Mouse (Mus musculus) monocyte, adult 2 months (primary cell): ENCODE data around the gene Adck1.
A peak's percentile ranks its signal among the peaks of the same experiment; 100 is the strongest.
"Not testable (repeated sequence)": the region's sequence is repeated elsewhere in the genome, so short reads cannot be mapped to it uniquely, and the experiment has no call there.

Experiments
- DNase-seq, 2 experiments: peaks; one replicate each; pipeline ENCODE4 v3.0.0; 2022; ENCODE audit warnings: low spot score in 2 of 2, low read depth in 1 of 2

Adck1 gene

DNA sequence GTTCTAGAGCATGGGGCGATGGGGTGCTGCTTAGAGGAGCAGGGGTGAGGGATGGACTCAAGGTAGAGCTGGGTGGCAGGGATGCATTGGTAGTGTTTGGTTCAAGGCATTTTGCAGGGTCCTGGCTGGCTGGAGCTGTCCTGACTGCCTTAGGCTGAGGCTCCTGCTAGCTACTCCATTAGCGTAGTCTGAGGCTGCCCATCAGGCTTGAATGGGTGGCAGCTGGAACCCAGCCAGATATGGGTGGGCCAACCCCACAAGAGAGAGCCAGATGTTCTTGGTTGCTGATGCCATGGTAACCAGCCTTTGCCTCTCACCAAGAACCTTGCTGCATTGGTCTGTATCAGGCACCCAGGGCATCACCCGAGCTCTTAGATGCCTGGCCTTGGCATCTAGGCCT is 66.6 kb downstream of the Adck1 start:
- DNase-seq, result no peak

DNA sequence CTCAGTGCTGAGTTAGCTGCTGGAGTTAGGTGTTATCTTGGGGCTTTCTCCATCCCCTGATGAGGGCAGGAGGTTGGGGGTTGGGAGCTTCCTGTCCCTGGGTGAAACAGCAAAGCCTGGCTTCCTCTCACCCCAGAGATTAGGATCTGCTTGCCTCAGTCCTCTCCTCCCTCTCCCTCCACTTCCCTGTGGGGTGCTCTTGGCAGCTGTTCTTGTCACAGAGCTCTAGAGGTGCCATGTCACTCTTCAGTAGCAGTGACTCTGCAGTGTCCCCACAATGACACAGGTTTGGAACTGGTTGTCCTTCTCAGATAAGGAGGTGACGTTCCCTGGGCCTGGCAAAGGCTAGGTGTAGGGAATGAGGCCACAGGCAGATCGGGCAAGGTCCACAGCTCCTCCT is 68.4 kb downstream of the Adck1 start:
- no peak for DNase-seq

DNA sequence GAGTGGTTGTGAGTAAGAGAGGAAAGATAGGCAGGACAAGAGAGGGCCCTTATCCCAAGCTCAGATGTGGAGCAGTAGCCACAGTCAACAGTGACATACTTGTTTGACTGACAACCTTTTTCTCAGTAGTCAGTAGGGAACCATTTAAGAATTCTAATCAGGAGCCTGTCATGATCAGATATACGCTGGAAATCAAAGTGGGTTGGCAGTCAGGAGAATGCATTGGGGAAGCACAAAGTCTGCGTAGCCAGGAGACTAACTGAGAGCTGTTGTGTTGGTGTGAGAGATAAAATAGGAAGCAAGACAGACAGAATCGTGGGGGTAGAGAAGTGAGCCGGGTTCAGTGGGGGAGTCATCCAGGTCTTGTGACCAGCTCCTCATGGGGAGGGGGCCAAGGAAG is 71.9 kb downstream of the Adck1 start:
- DNase-seq, result no peak

DNA sequence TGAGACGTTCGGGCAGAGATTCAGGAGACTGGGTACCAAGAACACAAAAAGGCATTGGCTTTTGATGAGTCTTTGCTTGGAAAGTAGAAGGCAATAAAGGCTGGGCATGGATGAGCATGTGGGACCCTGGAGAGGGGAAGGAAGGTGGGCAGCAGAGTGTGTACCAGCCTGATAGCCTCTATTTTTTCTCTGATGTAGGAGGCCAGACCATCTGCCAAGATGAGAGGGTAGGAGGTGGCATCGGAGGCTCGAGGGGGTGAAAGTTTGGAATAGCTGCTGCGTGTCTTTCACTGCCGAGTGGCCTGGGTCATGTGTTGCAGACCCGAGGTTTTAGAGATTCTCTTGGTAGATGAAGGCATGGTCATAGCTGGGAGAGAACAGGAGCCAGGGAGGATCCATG is 72.8 kb downstream of the Adck1 start:
- DNase-seq, result no peak

DNA sequence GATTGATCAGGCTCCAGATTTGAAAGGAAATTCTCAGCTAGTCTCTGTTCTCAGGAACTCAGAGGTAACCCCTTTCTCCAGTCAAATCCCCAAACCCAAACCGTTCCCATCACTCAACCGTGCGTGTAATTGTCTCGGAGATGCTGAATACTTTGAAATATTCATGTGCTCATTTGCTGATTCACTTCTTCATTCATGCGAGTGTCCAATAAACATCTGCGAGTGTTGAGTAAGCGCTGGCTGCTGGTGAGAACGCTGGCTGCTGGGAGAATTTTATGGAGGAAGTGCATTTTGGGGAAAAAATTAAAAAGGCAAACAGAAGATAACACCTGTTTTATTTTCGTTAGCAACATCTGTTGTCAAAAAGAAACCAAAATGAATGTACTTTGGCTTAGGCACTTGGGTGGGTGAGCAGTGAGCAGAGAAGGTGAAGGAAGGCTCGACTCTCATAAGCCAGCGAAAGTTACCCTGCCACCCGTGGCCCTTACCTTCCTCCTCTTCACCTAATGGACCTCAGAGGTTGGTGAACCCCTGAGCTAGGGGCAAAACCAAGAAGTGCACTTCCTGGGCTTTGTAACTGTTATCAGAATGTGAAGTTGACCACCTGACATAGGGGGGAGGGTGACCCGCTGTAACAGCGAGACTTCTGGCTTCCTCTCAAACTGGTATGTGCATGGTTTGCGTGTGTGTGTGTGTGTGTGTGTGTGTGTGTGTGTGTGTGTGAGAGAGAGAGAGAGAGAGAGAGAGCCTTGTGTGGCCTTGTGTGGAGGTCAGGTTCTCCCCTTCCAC is 76.8 kb downstream of the Adck1 start:
- no peak for DNase-seq

GRCm38 (mm10) chr12:88441922-88442809 is 81.8 kb downstream of the Adck1 start:
- DNase-seq, result no peak

DNA sequence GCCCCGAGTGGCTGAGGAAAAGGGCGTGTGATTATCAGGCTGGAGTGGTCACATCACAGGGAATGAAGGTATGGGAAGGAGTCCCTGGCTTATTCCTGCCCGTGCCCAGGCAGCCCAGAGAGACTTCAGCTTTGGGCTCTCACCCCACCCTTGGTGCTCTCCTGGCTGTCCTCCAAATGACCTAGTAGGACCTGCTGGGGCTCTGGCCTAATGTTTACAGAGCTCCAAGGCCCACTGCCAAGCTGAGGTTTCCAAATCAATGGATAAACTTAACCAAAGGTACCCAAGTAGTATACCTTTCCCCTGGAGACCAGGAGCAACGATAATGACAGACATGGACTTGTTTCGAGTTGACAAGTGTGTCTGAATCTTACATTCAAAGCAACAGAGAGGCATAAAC is 83.7 kb downstream of the Adck1 start:
- DNase-seq, result no peak

- DNase-seq, result peak in 1 of 2 experiments; percentile 15
Observed at GRCm38 (mm10) chr12:88445471-88445870, 85.1 kb downstream of the Adck1 start.

GRCm38 (mm10) chr12:88450658-88451563 is 90.6 kb downstream of the Adck1 start:
- DNase-seq, result no peak

DNA sequence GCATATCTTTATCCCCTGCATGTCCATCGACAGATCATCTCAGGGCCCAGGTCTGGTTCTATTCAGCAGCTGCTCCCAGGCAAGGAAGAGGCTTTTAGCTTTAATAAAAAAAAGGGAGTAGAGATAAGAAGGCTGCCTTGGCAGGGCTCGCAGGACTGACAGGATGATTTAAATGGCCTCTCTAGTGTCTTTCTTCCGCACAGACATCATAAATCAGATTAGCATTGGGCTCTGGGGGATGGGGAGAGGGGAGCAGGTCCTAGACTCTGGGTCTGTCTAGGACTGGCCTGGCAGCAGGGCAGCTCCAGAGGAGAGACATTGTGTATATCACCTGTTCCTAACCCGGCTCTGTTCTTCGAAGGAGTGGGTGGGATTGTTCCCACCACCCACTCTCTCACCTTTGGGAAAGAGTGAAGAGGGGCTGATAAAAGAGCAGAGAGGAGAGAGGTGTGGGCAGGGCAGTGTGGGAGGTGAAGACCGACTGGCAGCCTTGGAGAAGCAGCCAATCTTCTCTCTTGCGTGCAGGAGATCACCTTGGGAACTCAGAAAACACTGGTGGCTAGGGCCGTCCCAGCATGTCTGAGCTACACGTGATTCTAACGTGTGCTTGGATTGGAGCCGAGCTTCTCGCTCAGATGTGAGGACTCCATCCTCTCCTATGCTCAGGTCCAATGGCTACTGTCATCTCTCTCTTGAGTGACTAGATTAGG is 94.5 kb downstream of the Adck1 start:
- DNase-seq, result no peak

GRCm38 (mm10) chr12:88457021-88457420 is 96.7 kb downstream of the Adck1 start:
- DNase-seq, result no peak

DNA sequence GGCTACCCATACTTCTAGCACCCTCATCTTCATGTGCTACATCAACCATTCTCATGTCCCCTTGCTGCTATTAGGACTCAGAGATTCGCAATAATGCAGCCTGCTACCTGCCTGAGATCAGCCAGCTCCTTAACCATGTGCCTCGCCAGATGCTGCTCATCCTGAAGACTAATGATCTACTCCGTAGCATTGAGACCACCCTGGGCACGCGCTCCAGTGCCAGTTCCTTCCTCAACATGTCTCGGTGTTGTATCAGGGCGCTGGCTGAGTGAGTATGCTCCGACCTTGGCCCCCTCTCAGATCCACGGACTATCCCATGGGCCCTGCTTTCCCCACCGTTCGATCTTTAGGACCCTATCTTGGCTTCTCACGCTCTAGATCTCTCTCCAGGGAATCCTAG is 98.6 kb downstream of the Adck1 start:
- no peak for DNase-seq

DNA sequence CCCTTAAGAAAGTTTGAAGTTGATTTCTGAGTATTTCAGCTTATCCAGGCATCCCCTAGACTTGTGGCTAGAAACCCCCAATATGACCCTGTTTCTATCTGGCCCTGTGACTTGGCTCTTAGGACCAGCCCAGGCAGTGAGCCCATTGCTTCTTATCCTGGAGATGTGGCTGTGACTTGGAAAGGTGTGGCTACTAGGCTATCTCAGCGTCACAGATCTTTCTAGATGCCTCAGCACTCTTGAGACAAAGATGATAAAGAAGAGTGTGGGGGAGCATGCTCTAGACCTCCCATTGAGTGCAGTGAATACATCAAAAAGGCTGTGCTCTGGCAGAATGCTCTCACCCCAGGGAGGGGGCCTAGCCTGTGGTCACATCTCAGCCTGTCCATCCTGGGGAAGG is 99.1 kb downstream of the Adck1 start:
- no peak for DNase-seq

GRCm38 (mm10) chr12:88461026-88461425 is 100.7 kb downstream of the Adck1 start:
- DNase-seq, result no peak

DNA sequence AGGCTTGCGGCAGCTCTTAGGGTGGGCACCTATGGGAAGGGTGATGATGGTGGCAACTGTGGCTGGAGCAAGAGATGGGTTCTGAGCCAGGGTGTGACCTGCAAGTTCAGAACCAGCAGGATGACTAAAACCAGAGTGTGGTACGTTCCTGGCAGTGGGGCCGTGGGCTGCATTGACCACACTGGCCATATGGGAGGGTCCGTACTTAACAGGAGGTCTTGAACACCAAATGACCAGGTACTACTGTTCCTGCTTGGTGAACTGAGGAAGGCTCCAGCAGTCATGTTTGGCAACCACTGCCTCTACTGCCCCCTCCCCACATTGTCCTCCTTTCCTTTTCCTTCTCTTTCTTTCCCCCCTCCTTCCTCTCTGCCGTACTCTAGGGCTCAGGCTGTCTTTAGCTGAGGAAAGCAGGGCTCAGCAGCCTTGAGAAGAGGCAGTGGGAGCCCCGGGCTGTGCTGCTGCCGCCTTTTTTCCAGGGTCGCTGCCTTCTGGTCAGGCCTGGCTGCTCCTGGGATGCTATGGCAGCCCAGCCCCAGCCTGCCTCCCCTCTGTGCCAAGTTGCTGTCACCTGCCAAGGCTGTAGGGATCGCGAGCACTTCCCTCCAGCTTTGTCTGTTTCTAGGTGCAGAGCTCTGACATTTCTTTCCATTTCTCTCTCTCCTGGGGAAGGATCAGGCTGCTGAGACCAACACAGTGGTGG is 103.4 kb downstream of the Adck1 start:
- no peak for DNase-seq

DNA sequence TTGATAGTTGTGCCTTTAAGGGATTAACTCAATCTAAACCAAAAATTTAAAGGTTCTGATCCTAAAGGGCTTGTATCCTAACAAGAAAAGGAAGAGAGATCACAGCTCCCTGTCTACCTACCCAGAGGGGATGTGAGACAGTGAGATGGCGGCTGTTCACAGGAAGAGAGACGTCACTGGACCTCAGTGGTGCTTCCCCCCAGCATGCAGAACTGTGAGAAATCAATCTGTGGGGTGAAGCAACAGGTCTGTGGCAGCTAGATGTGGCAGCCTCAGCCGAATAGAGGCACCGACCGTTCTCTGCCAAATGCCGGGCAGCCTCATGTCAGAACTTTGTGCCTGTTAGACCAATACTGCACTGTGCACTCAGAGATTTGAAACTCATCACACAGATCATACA is 106.4 kb downstream of the Adck1 start:
- no peak for DNase-seq

GRCm38 (mm10) chr12:88467257-88467656 is 106.9 kb downstream of the Adck1 start:
- DNase-seq, result no peak

DNA sequence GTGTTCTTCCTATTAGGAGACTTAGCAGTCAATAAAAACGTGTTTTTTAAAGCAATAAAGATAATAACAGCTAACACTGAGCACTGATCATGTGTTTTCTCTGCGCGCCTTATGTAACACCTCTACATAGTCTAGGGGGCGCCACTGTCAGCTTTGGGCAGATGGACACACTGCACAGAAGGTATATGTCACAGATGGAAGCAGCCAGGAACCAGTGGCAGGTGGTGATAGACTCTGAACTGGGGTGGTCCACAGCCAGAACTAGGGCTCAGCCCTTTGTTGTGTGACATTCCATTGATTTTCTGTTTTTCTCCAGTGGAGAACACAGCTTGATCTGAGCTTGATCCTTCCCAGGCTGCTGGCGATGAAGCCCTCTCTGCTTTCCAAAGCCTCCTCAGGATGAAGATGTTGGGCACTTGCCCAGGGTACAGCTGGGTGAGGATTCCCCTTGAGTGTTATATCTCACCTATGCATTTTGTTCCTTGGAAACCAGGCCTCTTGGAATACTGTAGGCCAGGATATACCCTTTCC is 107.6 kb downstream of the Adck1 start:
- DNase-seq, result no peak

GRCm38 (mm10) chr12:88468691-88469090 is 108.3 kb downstream of the Adck1 start:
- no peak for DNase-seq

DNA sequence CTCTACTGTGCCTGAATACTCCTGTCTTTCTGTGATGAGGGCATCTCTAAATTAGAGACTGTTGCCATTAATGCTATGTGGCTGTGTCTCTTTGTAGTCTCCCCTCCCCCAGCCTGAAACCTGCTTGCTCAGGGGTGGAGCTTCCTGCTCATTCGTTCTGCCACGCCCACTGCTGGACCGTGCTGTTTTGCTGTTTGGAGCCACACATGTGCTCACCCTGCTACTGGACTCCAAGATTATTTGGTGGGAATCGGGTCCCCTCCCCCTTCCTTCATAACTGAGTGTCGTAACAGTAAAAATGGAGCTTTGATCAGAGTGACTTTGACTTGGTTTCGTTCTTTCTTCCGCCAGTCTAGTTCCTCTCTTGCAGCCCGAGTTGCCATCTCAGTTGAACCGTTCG is 111.5 kb downstream of the Adck1 start:
- not testable (repeated sequence) for DNase-seq
